Mouse (Mus musculus) lung, postnatal 10 days (tissue): ENCODE measurements around the gene Fahd1.

ENCODE experiments used
- DNase-seq: peaks from one replicate; pipeline ENCODE4 v3.0.0; 2021

Fahd1 gene

GRCm38 (mm10) chr17:24842631-24843030 is 7.5 kb downstream of the Fahd1 start:
- no peak for DNase-seq

GRCm38 (mm10) chr17:24841133-24841532 is 9.0 kb downstream of the Fahd1 start:
- peak; percentile 38 for DNase-seq

GRCm38 (mm10) chr17:24840341-24840740 is 9.8 kb downstream of the Fahd1 start:
- no peak for DNase-seq

GRCm38 (mm10) chr17:24839842-24840241 is 10.3 kb downstream of the Fahd1 start, which contains the start of gene Hagh:
Gene Hagh (plus strand): TSS chr17:24840143.
- DNase-seq: no peak

GRCm38 (mm10) chr17:24821351-24822280 is 28.5 kb downstream of the Fahd1 start:
- DNase-seq: no peak

- DNase-seq: no peak
These were observed 30.7 kb downstream of the Fahd1 start for GRCm38 (mm10) chr17:24819469-24819868.

- DNase-seq: no peak
These were observed 32.0 kb downstream of the Fahd1 start for GRCm38 (mm10) chr17:24818172-24818571.

- DNase-seq: peak; percentile 9
These were observed 32.7 kb downstream of the Fahd1 start for GRCm38 (mm10) chr17:24817503-24817902.

- no peak for DNase-seq
These were observed 34.9 kb downstream of the Fahd1 start for GRCm38 (mm10) chr17:24815256-24815655.

- no peak for DNase-seq
These were observed 37.9 kb downstream of the Fahd1 start for GRCm38 (mm10) chr17:24812215-24812614.

- DNase-seq: no peak
These were observed 39.0 kb downstream of the Fahd1 start for GRCm38 (mm10) chr17:24811211-24811610.

- DNase-seq: peak; percentile 62
These were observed 45.9 kb downstream of the Fahd1 start, which contains the start of gene Meiob for GRCm38 (mm10) chr17:24803952-24804951. Gene Meiob (plus strand): TSS chr17:24804289.

- DNase-seq: no peak
These were observed 49.6 kb downstream of the Fahd1 start for GRCm38 (mm10) chr17:24800524-24800923.

GRCm38 (mm10) chr17:24799476-24799875 is 50.7 kb downstream of the Fahd1 start:
- DNase-seq: no peak
